8 mouse cellular contexts compared by ENCODE assay signal in genomic region chr5:108448785-108449668, GRCm38 (mm10). TPM values are rescaled to one million over a fixed set of nuclear protein-coding genes. Genes with fewer than 3 reads are reported as not detected.
A peak's percentile ranks its signal among the peaks of the same experiment; 100 is the strongest.
DNase-seq lines count a peak whose midpoint lies in the region; ATAC-seq and TF ChIP-seq lines count a peak whose summit lies in the region.

TSS of gene Mfsd7a (minus strand) at chr5:108448891.

- WGBS in forebrain, embryonic 14.5 days, result 13% methylated on average over 24 of the region's 24 CpGs
- 12% methylated on average over 24 of the region's 24 CpGs for WGBS in limb, embryonic 11.5 days
- 13% methylated on average over 24 of the region's 24 CpGs for WGBS in midbrain, embryonic 10.5 days
- 10% methylated on average over 24 of the region's 24 CpGs for WGBS in stomach, postnatal 0 days

- DNase-seq in adrenal gland, postnatal 4 days (ENCODE audit: low spot score in 2 of 2), result peak; percentile 36 to 62
- peak; percentile 18 for DNase-seq in forebrain, embryonic 14.5 days (ENCODE audit: low spot score)
- DNase-seq in heart, postnatal 36 days, result peak; percentile 75 to 80
- peak; percentile 77 for DNase-seq in limb, embryonic 11.5 days (ENCODE audit: low spot score)
- peak; percentile 51 for DNase-seq in midbrain, embryonic 10.5 days (ENCODE audit: low spot score)
- DNase-seq in stomach, postnatal 0 days (ENCODE audit: low spot score), result peak; percentile 81
- no peak for DNase-seq in cerebellum, adult 8-10 months

- no peak within 1 kb of the TSS for H3K27ac ChIP-seq in forebrain, embryonic 14.5 days (ENCODE audit: low read depth, low read length)
- H3K27ac ChIP-seq in limb, embryonic 11.5 days (replicated peaks; ENCODE audit: low read depth, low read length), result no peak within 1 kb of the TSS
- H3K27ac ChIP-seq in midbrain, embryonic 10.5 days (replicated peaks), result no peak within 1 kb of the TSS; the same call in 1 of the 2 replicates
- peak within 1 kb of the TSS; percentile 67 for H3K27ac ChIP-seq in stomach, postnatal 0 days (replicated peaks)

- H3K9me3 ChIP-seq in E14TG2a.4 (ENCODE audit: low read length), result no peaks in the 10 kb centered on the region
- no peaks in the 10 kb centered on the region for H3K9me3 ChIP-seq in forebrain, embryonic 14.5 days (replicated peaks; ENCODE audit: control insufficient read depth, low read length)
- H3K9me3 ChIP-seq in limb, embryonic 11.5 days (ENCODE audit: control insufficient read depth, low read length), result no peaks in the 10 kb centered on the region
- H3K9me3 ChIP-seq in midbrain, embryonic 10.5 days (replicated peaks), result no peaks in the 10 kb centered on the region
- H3K9me3 ChIP-seq in stomach, postnatal 0 days (ENCODE audit: control insufficient read depth, low read length), result no peaks in the 10 kb centered on the region

- peak within 1 kb of the TSS; percentile 77 for H3K4me3 ChIP-seq in E14TG2a.4 (replicated peaks; ENCODE audit: low read length)
- peak within 1 kb of the TSS; percentile 14; the same call in 1 of the 2 replicates for H3K4me3 ChIP-seq in forebrain, embryonic 14.5 days (ENCODE audit: low read depth, low read length)
- H3K4me3 ChIP-seq in limb, embryonic 11.5 days (ENCODE audit: low read depth, low read length), result peak within 1 kb of the TSS; percentile 23
- peak within 1 kb of the TSS; percentile 51 for H3K4me3 ChIP-seq in midbrain, embryonic 10.5 days
- H3K4me3 ChIP-seq in stomach, postnatal 0 days (ENCODE audit: low read depth, low read length), result peak within 1 kb of the TSS; percentile 39

- no peak for TF ChIP-seq EP300 in stomach, postnatal 0 days (optimal IDR thresholded peaks at IDR 0.05)

- no peak for TF ChIP-seq CTCF in E14TG2a.4 (conservative IDR thresholded peaks at IDR 0.05; ENCODE audit: low read length)
- peak; percentile 26 for TF ChIP-seq CTCF in stomach, postnatal 0 days (IDR thresholded peaks at IDR 0.05; ENCODE audit: low read depth)

- peak within 1 kb of the TSS; percentile 29; the same call in 1 of the 2 replicates for H3K9ac ChIP-seq in forebrain, embryonic 14.5 days (ENCODE audit: low read length)
- H3K9ac ChIP-seq in limb, embryonic 11.5 days (ENCODE audit: low read length), result peak within 1 kb of the TSS; percentile 39; the same call in 1 of the 2 replicates
- H3K9ac ChIP-seq in stomach, postnatal 0 days (ENCODE audit: low read length), result peak within 1 kb of the TSS; percentile 59

- H3K4me1 ChIP-seq in E14TG2a.4 (replicated peaks; ENCODE audit: low read depth, low read length), result peaks cover 20% of the 10 kb centered on the region
- H3K4me1 ChIP-seq in forebrain, embryonic 14.5 days (ENCODE audit: control insufficient read depth, insufficient read depth, low read length), result no peaks in the 10 kb centered on the region
- H3K4me1 ChIP-seq in limb, embryonic 11.5 days (ENCODE audit: control insufficient read depth, insufficient read depth, low read length), result no peaks in the 10 kb centered on the region
- peaks cover 19% of the 10 kb centered on the region for H3K4me1 ChIP-seq in midbrain, embryonic 10.5 days
- H3K4me1 ChIP-seq in stomach, postnatal 0 days (replicated peaks; ENCODE audit: control insufficient read depth, insufficient read depth), result no peaks in the 10 kb centered on the region; the same call in 1 of the 2 replicates

- intact Hi-C loops in heart, postnatal 36 days (cut with DNase I), result no loop called here

- H3K27me3 ChIP-seq in E14TG2a.4 (ENCODE audit: insufficient read depth, low read length), result peaks cover 46% of the 10 kb centered on the region
- peaks cover 3% of the 10 kb centered on the region; the same call in 1 of the 2 replicates for H3K27me3 ChIP-seq in forebrain, embryonic 14.5 days (replicated peaks; ENCODE audit: control insufficient read depth, insufficient read depth, low read length)
- no peaks in the 10 kb centered on the region for H3K27me3 ChIP-seq in limb, embryonic 11.5 days (ENCODE audit: control insufficient read depth, insufficient read depth, low read length)
- H3K27me3 ChIP-seq in midbrain, embryonic 10.5 days (ENCODE audit: low read depth, poor library complexity, severe bottlenecking), result peaks cover 34% of the 10 kb centered on the region
- no peaks in the 10 kb centered on the region for H3K27me3 ChIP-seq in stomach, postnatal 0 days (ENCODE audit: control insufficient read depth, insufficient read depth, low read length)

- no peaks in the 10 kb centered on the region for H3K36me3 ChIP-seq in E14TG2a.4 (ENCODE audit: insufficient read depth, low read length)
- no peaks in the 10 kb centered on the region for H3K36me3 ChIP-seq in forebrain, embryonic 14.5 days (ENCODE audit: control insufficient read depth, insufficient read depth, low read length)
- H3K36me3 ChIP-seq in limb, embryonic 11.5 days (ENCODE audit: control insufficient read depth, insufficient read depth, low read length), result no peaks in the 10 kb centered on the region
- H3K36me3 ChIP-seq in midbrain, embryonic 10.5 days, result no peaks in the 10 kb centered on the region
- no peaks in the 10 kb centered on the region for H3K36me3 ChIP-seq in stomach, postnatal 0 days (ENCODE audit: control insufficient read depth, insufficient read depth, low read length)

- H3K4me2 ChIP-seq in forebrain, embryonic 14.5 days (ENCODE audit: low read length), result peak within 1 kb of the TSS; percentile 40
- peak within 1 kb of the TSS; percentile 51 for H3K4me2 ChIP-seq in limb, embryonic 11.5 days (ENCODE audit: low read depth, severe bottlenecking)
- H3K4me2 ChIP-seq in stomach, postnatal 0 days (replicated peaks; ENCODE audit: low read depth), result peak within 1 kb of the TSS; percentile 66

- 0 out of 2 replicates have a peak, but pooled peaks have one; percentile 48 for ATAC-seq in forebrain, embryonic 14.5 days
- ATAC-seq in limb, embryonic 11.5 days (ENCODE audit: insufficient number of reproducible peaks, low FRiP score, low TSS enrichment, low read depth), result peak; percentile 81
- ATAC-seq in stomach, postnatal 0 days (ENCODE audit: low FRiP score, low TSS enrichment), result peak; percentile 94

RNA-seq across cellular contexts. Expression of gene Mfsd7a, which starts in this region (rescaled TPM):
- total RNA-seq in adrenal gland, postnatal 4 days (2021), result 1 to 10 TPM; 2.3 to 2.4 TPM
- polyA plus RNA-seq in forebrain, embryonic 14.5 days (2014; fragmentation: Nextera tagmentation; extraction: Ambion mirVana), result 0.06 and 0.09 TPM in 2 replicates
- 1 to 10 TPM; 1.6 to 2.0 TPM for total RNA-seq in heart, postnatal 36 days (2021)
- polyA plus RNA-seq in limb, embryonic 11.5 days (2014; fragmentation: Nextera tagmentation; extraction: Ambion mirVana), result 0.15 and 0.31 TPM in 2 replicates
- 0.11 and 0.16 TPM in 2 replicates for polyA plus RNA-seq in midbrain, embryonic 10.5 days (2016; fragmentation: Nextera tagmentation; extraction: Ambion mirVana)
- 1.1 and 1.2 TPM in 2 replicates for polyA plus RNA-seq in stomach, postnatal 0 days (2015; fragmentation: Nextera tagmentation; extraction: Ambion mirVana)

Comparison
In these comparisons a context has a peak if more than half of its experiments do, and no peak if none do; other contexts are left out.
1. Peak in DNase-seq, ATAC-seq, H3K4me3 ChIP-seq, H3K9ac ChIP-seq and H3K4me2 ChIP-seq in forebrain, embryonic 14.5 days; RNA of the gene not detected or under 1 TPM.
2. Peak in DNase-seq, ATAC-seq, H3K4me3 ChIP-seq, H3K9ac ChIP-seq and H3K4me2 ChIP-seq in limb, embryonic 11.5 days; RNA of the gene not detected or under 1 TPM.
3. Peak in DNase-seq and H3K4me3 ChIP-seq in midbrain, embryonic 10.5 days; RNA of the gene not detected or under 1 TPM.
4. H3K4me3 ChIP-seq: peak in every context shown above with its lines; median percentile 77 in E14TG2a.4; 51 in midbrain, embryonic 10.5 days; 39 in stomach, postnatal 0 days; 23 in limb, embryonic 11.5 days; 14 in forebrain, embryonic 14.5 days.